Mouse (Mus musculus) intestine, embryonic 14.5 days (tissue): ENCODE measurements at regions not wholly inside any gene's neighbourhood (a gene's known extent, or its start where the extent isn't known, plus 50 kb on each side); places are given as distances from the start of the nearest gene placed in this dataset.

Experiments
- ATAC-seq: fragments of 200-750 bp; cut with Nextera tagmentation; replicated peaks from 2 replicates; pipeline ENCODE4 v1.8.0; 2017; ENCODE audit warnings: low read depth, moderate number of reproducible peaks, moderate TSS enrichment, moderate library complexity; ENCODE audit not compliant: low FRiP score, low TSS enrichment
- DNase-seq: peaks from one replicate; pipeline ENCODE4 v3.0.0-alpha.2; 2018; ENCODE audit warnings: low spot score
- H3K27ac ChIP-seq: fragments of 300-500 bp; sonication (generic); 2 replicates; pipeline ENCODE4 v1.5.1; 2014; ENCODE audit warnings: low read depth, mild to moderate bottlenecking, control low read depth
- H3K27me3 ChIP-seq: fragments of 300-500 bp; sonication (generic); replicated peaks from 2 replicates; pipeline ENCODE4 v1.6.1; 2014; ENCODE audit warnings: low read length, control low read depth; ENCODE audit not compliant: control insufficient read depth, insufficient read depth
- H3K36me3 ChIP-seq: fragments of 300-500 bp; sonication (generic); 2 replicates; pipeline ENCODE4 v1.6.1; 2014; ENCODE audit warnings: low read length, control low read depth; ENCODE audit not compliant: control insufficient read depth, insufficient read depth
- H3K4me1 ChIP-seq: fragments of 300-500 bp; sonication (generic); replicated peaks from 2 replicates; pipeline ENCODE4 v1.6.1; 2014; ENCODE audit warnings: low read length, control low read depth, mixed read lengths; ENCODE audit not compliant: control insufficient read depth, insufficient read depth
- H3K4me2 ChIP-seq: fragments of 300-500 bp; sonication (generic); 2 replicates; pipeline ENCODE4 v1.6.1; 2014; ENCODE audit warnings: low read length
- H3K4me3 ChIP-seq: fragments of 300-500 bp; sonication (generic); 2 replicates; pipeline ENCODE4 v1.5.1; 2014; ENCODE audit warnings: low read depth, low read length, control low read depth, mixed read lengths
- H3K9ac ChIP-seq: fragments of 300-500 bp; sonication (generic); 2 replicates; pipeline ENCODE4 v1.6.1; 2014; ENCODE audit warnings: mild to moderate bottlenecking, low read length
- H3K9me3 ChIP-seq: fragments of 300-500 bp; sonication (generic); 2 replicates; pipeline ENCODE4 v1.6.1; 2016; ENCODE audit warnings: low read length, control low read depth; ENCODE audit not compliant: control insufficient read depth
- WGBS: fragments of 180-500 bp; shearing (Covaris S2); extraction: QIAGEN DNeasy Blood & Tissue Kit; methylation state at CpG from one replicate; pipeline ENCODE4 v1.1.7; 2014; 5-methylcytosine and 5-hydroxymethylcytosine counted together

DNA sequence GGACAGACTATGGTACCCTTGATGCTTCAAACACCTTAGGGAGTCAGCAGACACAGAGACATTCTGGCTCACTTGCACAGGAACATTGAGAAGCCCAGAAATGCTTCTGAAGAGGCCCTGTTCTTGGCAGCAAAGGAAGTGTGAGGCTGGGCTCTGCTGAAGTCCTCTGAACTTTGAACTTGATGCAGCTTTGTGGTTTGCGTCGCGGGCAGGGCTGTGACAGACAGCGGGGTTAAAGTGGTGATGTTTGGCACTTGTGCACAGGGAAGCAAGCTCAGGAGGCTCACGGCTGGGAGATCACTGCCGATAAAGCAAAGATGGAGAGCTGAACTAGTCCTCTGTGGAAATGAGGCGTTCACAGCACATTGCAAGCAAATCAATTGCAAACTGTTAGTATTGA lies 100.7 kb upstream of the Mpp6 start:
- no peak for ATAC-seq

DNA sequence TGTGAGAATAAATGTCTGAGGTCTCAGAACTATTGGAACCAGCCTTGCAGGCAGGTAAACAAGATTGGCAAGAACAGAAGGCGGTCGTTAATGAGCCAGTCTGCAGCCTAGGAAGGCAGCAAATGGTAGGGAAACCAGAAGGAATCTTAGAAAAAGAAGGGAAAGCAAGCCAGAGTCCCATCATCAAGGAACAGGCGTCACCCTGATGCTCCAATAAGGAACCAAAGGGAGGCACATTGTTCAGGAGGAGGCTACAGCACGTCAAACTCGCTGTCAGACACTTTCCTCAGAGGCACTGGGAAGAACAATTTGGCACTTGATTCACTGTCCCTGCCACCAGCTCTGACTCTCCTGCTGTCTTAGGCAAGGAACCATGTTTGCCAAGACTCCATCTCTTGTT lies 100.2 kb upstream of the Mpp6 start:
- no peak overlapping the region for H3K9ac ChIP-seq
- H3K9me3 ChIP-seq, result no peaks in the 10 kb centered on the region
- no peak overlapping the region for H3K27ac ChIP-seq
- H3K36me3 ChIP-seq, result no peaks in the 10 kb centered on the region
- no peak overlapping the region for H3K4me3 ChIP-seq
- 0 out of 2 replicates have a peak, but pooled peaks cover 4% of the 10 kb centered on the region for H3K4me1 ChIP-seq
- 58% methylated on average over 5 of the region's 5 CpGs for WGBS
- ATAC-seq (no peak), DNase-seq (no peak)
- no peaks in the 10 kb centered on the region for H3K27me3 ChIP-seq
- no peak overlapping the region for H3K4me2 ChIP-seq

More for the DNA sequence above, 100.7 kb upstream of the Mpp6 start:
- H3K9me3 ChIP-seq, result no peaks in the 10 kb centered on the region
- no peaks in the 10 kb centered on the region for H3K27me3 ChIP-seq
- H3K36me3 ChIP-seq, result no peaks in the 10 kb centered on the region
- no peak overlapping the region for H3K4me2 ChIP-seq
- 51% methylated on average over 7 of the region's 7 CpGs for WGBS
- no peak overlapping the region for H3K9ac ChIP-seq
- no peak overlapping the region for H3K4me3 ChIP-seq
- peak; percentile 46 for DNase-seq
- 0 out of 2 replicates have a peak, but pooled peaks cover 4% of the 10 kb centered on the region for H3K4me1 ChIP-seq
- no peak overlapping the region for H3K27ac ChIP-seq

DNA sequence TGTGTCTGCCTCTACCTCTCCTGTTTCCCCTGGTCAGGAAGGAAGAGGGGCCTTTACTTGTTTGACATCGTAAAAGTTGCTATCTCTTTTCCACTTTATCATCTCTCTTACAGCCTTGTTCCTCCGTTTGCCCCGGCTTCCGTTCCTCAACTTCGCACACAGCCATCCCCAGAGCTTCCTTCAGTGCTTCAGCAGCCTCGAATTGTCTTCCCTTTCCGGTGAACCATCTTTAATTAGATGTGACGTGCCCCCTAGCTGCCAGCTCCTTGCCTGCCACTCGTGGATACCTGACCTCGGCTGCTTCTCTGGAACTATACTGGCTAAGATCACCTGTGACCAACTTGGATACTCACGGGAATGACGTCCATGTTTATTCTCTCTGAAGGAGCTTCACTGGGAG lies 99.0 kb upstream of the Mpp6 start:
- Histone ChIP-seq H3K36me3 (no peaks in the 10 kb centered on the region), H3K9ac (no peak overlapping the region), H3K27ac (no peak overlapping the region), H3K4me3 (no peak overlapping the region), H3K4me1 (0 out of 2 replicates have a peak, but pooled peaks cover 4% of the 10 kb centered on the region), H3K4me2 (no peak overlapping the region), H3K27me3 (no peaks in the 10 kb centered on the region), H3K9me3 (no peaks in the 10 kb centered on the region)
- no peak for DNase-seq
- WGBS, result 84% methylated on average over 12 of the region's 12 CpGs
- no peak for ATAC-seq

DNA sequence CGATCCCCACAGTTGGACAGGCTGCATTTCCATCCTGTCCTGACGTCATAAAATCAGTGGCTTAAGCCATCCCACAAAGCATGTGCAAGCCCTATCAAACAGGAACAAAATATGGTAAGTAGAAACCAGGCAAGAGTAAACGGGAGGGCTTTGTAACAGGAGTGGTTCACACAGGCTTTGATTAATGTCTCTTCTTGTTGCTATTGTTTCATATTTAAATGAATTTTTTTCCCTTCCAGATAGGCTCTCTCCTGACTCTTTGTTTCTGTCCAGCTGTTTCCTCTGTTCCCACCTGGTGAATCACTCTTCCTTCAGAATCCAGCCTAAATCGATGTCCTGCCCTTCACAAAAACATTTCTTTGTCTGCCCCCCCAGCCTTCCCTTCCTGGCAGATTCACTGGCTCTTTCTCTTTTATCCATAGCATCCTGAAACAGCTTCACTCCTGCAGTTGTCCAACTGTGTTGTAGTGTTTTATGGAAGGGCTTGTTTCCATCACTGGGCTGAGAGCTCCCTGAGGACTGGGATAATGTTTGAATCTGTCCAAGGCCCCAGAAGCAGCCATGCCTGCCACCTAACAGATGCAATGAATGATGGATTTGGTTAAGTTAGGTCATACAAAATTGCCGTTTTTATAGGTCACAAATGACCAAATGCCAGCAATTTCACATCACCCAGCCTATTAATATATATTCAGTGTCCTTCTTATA lies 98.1 kb upstream of the Mpp6 start:
- no peak overlapping the region for H3K9ac ChIP-seq
- peak; percentile 16 for DNase-seq
- H3K9me3 ChIP-seq, result no peaks in the 10 kb centered on the region
- no peak for ATAC-seq
- H3K4me3 ChIP-seq, result no peak overlapping the region
- WGBS, result 58% methylated on average over 5 of the region's 5 CpGs
- H3K36me3 ChIP-seq, result no peaks in the 10 kb centered on the region
- H3K27me3 ChIP-seq, result no peaks in the 10 kb centered on the region
- no peak overlapping the region for H3K4me2 ChIP-seq
- 0 out of 2 replicates have a peak, but pooled peaks cover 4% of the 10 kb centered on the region for H3K4me1 ChIP-seq
- H3K27ac ChIP-seq, result no peak overlapping the region

DNA sequence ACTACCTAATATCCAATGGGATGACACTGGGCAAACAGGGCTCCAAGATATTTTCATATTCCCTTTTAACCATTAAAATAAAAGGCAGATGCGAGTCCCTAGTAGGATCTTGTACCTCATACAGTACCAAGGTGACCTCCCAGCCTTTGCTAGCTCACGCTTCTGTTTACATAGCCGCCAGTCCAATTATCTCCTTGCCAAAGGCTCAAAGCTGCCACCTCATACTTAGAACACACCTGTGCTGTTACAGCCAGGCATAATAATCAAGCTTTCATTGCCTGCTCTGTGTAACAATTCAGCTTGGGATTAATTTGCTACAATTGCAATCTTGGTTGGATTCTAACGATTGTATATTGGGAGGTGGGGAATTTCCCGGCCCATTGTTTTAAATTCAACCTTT lies 97.0 kb upstream of the Mpp6 start:
- no peaks in the 10 kb centered on the region for H3K36me3 ChIP-seq
- H3K4me3 ChIP-seq, result no peak overlapping the region
- H3K4me1 ChIP-seq, result 0 out of 2 replicates have a peak, but pooled peaks cover 4% of the 10 kb centered on the region
- no peak overlapping the region for H3K4me2 ChIP-seq
- no peaks in the 10 kb centered on the region for H3K9me3 ChIP-seq
- peak; percentile 34 for DNase-seq
- H3K27ac ChIP-seq, result no peak overlapping the region
- no peak for ATAC-seq
- H3K27me3 ChIP-seq, result no peaks in the 10 kb centered on the region
- WGBS, result 66% methylated on average over 5 of the region's 5 CpGs
- H3K9ac ChIP-seq, result no peak overlapping the region

DNA sequence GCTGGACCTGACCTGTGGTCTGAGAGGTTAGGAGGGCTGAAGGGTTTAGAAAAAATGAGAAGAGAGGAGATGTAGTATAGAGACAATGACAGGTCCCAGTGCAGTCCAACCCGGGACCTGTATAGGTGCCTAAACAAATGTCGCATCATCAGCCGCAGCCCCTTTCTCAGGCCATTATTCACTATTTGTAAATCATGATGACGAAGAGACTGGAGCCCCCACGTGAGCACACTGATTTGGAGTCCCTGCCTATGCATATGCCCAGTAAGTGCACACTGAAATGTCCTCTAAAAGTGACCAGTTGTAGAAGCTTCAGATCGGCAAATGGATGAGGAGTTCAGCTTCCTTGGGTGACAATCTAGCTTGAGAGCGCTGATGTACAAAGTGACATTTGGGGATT lies 96.2 kb upstream of the Mpp6 start:
- Histone ChIP-seq H3K4me2 (no peak overlapping the region), H3K36me3 (no peaks in the 10 kb centered on the region), H3K4me3 (no peak overlapping the region), H3K27me3 (no peaks in the 10 kb centered on the region), H3K9me3 (no peaks in the 10 kb centered on the region), H3K4me1 (0 out of 2 replicates have a peak, but pooled peaks cover 4% of the 10 kb centered on the region), H3K9ac (no peak overlapping the region), H3K27ac (no peak overlapping the region)
- 86% methylated on average over 7 of the region's 7 CpGs for WGBS
- DNase-seq (peak; percentile 15), ATAC-seq (no peak)

DNA sequence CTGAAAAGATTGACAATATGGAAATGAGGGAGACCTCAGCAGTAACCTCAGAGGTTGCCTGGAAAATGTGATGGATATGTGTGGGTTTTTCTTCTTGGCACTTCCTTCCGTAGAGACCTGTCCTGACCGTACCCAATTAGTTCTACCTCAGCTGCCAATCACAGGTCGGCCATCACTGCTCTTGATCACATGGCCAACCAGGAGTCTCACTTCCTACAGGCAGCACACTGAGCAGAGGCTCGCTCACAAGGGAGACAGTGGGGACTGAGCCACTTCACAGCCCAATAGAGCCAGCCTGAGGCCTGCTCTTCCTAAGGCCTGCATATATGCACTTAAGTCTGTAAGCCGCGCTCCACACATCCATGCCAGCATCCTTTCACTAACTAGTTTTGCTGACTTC lies 82.1 kb upstream of the Mpp6 start:
- no peak for ATAC-seq
- Histone ChIP-seq H3K27ac (no peak overlapping the region), H3K4me1 (no peaks in the 10 kb centered on the region), H3K4me3 (no peak overlapping the region), H3K27me3 (no peaks in the 10 kb centered on the region), H3K4me2 (no peak overlapping the region), H3K9ac (no peak overlapping the region), H3K9me3 (no peaks in the 10 kb centered on the region), H3K36me3 (no peaks in the 10 kb centered on the region)
- DNase-seq, result no peak
- WGBS, result 84% methylated on average over 6 of the region's 6 CpGs

DNA sequence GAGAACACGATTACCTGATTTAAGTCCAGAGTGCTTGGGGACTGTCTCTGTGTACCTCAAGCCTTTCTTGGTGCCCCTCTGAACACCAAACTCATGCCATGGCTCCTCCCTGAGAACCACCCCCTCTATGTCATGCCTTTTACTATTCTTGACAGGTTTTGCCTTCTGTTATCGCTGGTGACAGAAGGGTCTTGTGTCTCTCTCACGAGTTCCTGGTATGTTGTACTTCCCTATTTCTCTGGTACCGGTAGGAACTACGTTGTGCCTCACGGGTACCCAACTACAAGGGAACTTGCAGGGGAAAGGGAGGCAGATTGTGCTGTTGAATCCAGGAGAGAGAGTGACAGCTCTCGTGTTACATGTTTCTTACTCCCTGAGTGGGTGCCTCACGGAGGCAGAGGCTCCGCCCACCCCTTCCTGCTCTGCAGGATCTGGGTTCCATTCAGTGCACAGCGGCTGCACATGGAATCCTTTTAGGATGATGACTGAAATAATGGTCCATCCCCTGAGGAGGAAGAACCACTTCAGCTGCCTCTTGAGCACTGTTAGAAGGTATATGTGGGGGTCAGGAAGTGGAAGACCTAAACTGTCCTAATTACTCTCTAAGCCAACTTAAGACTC lies 80.0 kb upstream of the Mpp6 start:
- WGBS, result 63% methylated on average over 10 of the region's 10 CpGs

DNA sequence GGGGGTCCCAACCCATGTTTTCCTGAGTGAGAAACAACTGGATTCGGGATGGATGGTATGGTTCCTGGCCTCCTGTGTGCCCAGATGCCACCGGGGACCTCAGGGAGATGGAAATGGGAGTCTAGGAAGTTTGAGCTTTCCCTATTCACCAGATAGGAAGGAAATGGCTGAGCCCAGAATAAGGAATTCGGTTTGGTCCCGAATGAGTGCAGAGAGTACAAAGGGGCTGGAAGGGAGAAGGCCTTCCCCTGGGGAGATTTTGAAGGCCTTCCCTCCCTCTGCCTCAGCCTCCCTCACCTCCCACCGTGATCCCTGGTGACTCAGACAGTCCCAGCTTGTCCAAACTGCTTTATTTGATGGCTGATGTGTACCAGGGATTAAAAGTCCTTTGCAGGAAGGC lies 78.7 kb upstream of the Mpp6 start:
- no peak overlapping the region for H3K27ac ChIP-seq
- no peak overlapping the region for H3K4me3 ChIP-seq
- no peak overlapping the region for H3K9ac ChIP-seq
- DNase-seq (no peak), ATAC-seq (no peak)
- H3K9me3 ChIP-seq, result no peaks in the 10 kb centered on the region
- 79% methylated on average over 5 of the region's 5 CpGs for WGBS
- no peaks in the 10 kb centered on the region for H3K4me1 ChIP-seq
- no peak overlapping the region for H3K4me2 ChIP-seq
- H3K27me3 ChIP-seq, result no peaks in the 10 kb centered on the region
- no peaks in the 10 kb centered on the region for H3K36me3 ChIP-seq

More for the DNA sequence above, 80.0 kb upstream of the Mpp6 start:
- no peak overlapping the region for H3K4me3 ChIP-seq
- no peak overlapping the region for H3K27ac ChIP-seq
- no peaks in the 10 kb centered on the region for H3K36me3 ChIP-seq
- H3K9ac ChIP-seq, result no peak overlapping the region
- no peaks in the 10 kb centered on the region for H3K4me1 ChIP-seq
- no peak for ATAC-seq
- no peak overlapping the region for H3K4me2 ChIP-seq
- no peak for DNase-seq
- H3K9me3 ChIP-seq, result no peaks in the 10 kb centered on the region
- H3K27me3 ChIP-seq, result no peaks in the 10 kb centered on the region
